Mouse (Mus musculus): ENCODE measurements around the gene Rtca.

DNA sequence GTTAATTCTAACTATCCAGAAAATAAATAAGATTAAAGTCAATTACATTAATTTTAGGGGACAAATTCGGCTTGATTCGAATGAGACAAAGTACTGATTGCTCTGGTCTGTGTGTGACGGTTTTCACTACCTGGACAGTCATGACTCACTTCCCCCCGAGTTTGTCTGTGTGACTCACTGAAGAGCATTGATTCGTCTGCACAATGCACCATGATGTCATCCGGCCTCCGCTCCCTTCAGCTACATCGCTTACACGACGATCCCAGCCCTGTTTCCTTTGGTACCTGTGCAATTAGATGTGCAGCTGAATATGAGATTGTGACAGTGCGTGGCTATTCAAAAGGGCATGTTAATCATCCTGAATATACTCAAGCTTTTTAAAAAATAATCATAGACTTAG lies 33.4 kb downstream of the Rtca start:
- TF ChIP-seq CTCF (IDR thresholded peaks at IDR 0.05; ENCODE audit: low read depth, low read length) (no peak), GATA1 (IDR thresholded peaks at IDR 0.05; ENCODE audit: borderline replicate concordance, low read length) (no peak), TAL1 (conservative IDR thresholded peaks at IDR 0.05; ENCODE audit: low read depth, low read length) (no peak)

Data from G1E (cell line).